Mouse (Mus musculus): ENCODE measurements around the gene Zfp384.
"Not testable (repeated sequence)": the region's sequence is repeated elsewhere in the genome, so short reads cannot be mapped to it uniquely, and the experiment has no call there.

GRCm38 (mm10) chr6:125065223-125065622 is 56.3 kb downstream of the Zfp384 start:
- TF ChIP-seq EP300, POLR2A (IDR thresholded peaks at IDR 0.05; ENCODE audit: insufficient read depth, low read depth, low read length): not testable (repeated sequence)
